Mouse (Mus musculus): ENCODE measurements at regions not wholly inside any gene's neighbourhood (a gene's known extent, or its start where the extent isn't known, plus 50 kb on each side); places are given as distances from the start of the nearest gene placed in this dataset.

DNA sequence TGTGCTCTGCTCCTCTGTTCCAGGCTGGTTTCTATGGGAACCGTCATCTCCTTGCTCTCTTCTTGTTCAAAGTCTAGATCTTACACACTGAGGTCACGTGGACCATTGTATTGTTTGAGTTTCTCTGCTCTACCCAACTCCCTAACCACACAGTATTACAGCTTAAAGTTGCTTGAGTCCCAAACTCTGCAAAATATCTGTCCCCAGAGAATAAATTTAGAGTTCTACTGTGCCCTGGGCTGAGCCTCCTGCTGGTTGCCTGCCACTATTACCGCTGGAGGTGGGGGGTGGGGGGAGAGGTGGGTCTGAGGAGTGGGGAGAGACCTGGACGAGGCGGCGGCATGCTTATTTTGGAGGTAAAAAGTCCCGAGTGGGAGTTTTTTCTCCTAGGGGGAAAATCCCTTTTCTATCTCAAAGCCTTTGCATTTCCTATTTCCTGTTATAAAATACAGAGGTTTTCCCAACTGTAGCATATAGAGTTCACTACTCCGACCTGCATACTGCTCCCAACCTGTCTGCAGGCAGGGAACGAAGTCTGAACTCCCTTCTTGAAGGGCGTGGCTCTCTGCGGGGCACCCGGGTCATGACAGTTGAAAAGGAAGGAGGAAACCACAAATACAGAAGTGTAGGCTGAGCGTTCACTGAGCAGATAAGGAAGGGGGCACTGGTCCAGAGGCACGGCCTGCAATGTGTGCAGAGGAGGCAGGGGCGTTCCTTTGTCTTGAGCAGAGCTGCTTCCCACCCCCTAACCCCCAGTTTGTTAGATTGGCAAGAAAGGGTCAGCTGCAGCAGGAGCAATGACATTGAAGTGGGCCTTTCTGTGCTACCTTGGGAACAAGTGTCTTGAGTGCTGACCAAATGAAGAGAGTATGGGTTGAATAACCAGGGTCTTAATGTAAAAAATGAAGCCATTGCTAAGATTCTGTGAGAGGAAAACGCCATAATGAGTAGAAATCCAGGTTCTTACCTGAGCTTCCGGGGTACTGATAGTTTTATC, 188.7 kb downstream of the Akap7 start:
- peak in 1 of 2 experiments; percentile 14 for DNase-seq (ENCODE audit: low spot score in 2 of 2)
- intact Hi-C loops (cut with DNase I): no loop called here

DNA sequence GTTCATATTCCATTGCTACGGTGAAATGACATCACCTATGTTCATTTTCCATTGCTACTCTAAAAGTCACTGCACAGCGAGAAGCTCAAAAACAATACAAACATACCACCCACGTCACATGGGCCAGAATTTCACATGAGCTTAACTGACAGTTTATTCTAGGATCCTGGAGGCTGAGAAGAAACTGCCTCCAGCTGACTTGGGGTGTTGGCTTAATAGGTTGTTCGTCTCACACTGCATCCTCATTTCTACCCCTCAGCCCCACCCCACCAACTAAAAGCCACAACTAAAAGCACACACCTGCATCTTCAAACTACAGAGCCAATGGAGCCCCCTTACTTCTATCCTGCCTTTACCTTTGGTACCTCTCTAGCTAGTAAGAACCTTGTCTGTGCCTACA, 187.0 kb upstream of the Arg1 start:
- intact Hi-C loops (cut with DNase I): no loop called here
- no peak for DNase-seq (ENCODE audit: low spot score in 2 of 2)

DNA sequence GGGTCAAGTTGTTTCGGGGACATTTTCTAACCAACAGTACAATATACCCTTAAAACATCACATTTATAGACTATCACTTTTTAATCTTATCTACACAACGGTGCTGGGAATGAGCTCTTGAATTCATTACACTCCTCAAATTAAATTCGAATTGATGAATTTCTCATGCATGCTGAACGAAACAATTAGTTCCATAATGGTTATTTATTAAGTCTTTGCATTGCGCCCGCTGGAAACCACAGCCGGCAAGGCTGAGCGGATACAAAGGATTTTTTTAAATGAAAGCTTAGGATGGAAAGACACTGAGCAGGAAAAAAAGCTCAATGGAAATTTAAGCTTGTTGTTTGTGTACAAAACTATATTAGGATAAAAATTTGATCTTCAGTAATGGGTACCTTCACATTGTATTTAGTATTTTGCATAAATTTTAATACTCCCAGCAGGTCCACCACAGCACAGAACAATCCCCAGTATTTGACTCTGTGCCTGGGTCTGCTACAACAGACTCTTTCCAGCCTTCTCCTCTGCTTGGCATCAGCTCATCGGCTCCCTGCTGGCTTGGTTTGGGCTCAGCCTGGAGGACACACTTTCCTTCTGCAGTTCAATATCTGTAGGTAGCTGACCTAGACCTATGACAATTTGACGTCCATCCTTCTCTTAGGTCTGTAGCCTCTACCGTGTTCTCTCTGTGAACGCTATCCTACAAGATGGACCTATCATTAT, 185.3 kb upstream of the Arg1 start:
- no peak for DNase-seq (ENCODE audit: low spot score in 2 of 2)
- intact Hi-C loops (cut with DNase I): no loop called here

DNA sequence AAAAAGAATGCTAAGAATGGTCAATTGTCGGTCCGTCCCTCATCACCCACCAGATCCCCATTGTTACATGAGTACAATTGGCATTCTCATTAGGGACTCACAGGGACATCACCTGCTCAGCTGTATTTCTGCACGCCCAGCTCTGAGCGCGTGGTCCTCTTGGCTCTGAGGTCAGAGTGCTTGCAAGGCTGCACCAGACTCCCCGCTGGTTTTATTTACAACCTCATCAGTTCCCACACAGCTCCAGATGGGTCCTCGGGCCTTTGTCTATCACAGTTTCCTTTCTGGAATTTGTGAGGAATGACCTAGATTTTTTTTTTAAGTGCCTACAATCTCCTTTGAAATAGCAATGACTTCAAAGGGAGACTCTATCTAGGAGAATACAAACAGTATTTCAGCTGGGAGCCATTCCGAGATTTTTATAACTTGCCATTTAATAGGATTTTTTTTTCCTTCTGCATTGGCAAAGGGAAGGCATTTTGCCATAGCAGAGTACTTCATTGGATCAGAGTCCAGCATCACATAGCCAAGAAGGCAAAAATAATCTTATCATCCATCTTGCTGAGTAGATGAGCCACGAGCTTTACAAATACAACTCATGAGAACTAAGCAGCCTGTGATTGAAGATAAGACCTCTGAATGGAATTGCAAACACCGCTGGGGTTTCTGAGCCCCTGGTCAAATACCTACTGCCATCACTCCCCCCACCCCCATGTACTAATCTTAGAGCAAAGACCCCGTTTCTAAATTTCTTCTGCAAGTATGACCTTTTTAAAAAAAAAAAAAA, 184.5 kb upstream of the Arg1 start:
- intact Hi-C loops (cut with DNase I): no loop called here
- DNase-seq (ENCODE audit: low spot score in 2 of 2): peak; percentile 38 to 64

DNA sequence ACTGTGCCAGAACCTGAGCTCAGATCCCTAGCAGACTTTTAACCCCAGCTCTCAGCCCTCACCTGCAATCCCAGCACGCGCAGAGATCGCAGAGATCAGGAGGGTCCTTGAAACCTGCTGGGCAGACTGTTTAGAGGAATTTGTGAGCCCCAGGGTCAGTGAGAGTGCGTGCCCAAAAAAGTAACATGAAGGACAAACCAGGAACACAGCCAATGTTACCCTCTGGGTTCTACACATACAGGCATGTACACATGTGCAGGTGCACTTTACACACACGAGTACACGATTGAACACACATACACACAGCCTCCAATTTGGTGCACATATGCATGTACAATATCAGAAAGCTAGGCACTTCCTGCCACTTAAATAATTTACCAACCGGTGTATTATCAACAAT, 183.9 kb upstream of the Arg1 start:
- intact Hi-C loops (cut with DNase I): no loop called here
- DNase-seq (ENCODE audit: low spot score in 2 of 2): no peak

DNA sequence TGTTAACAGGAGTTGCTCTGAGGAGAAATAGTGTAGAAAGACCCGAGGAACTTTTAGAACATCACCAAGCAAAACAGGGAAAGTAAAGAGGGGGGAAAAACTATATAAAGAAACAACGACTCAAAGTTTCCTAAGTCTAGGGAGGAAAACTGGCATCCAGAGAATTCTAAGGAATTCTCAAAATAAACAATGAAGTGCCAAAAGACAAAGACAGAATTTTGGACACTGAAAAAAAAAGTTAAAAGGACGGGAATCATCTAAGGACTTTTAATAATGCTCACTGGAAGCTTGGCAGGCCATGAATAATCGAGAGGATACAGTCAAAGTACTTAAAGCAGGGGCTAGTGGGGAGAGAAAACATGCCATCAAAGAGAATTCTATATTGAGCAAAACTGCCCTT, 170.8 kb upstream of the Arg1 start:
- DNase-seq (ENCODE audit: low spot score in 2 of 2): no peak
- intact Hi-C loops (cut with DNase I): no loop called here

DNA sequence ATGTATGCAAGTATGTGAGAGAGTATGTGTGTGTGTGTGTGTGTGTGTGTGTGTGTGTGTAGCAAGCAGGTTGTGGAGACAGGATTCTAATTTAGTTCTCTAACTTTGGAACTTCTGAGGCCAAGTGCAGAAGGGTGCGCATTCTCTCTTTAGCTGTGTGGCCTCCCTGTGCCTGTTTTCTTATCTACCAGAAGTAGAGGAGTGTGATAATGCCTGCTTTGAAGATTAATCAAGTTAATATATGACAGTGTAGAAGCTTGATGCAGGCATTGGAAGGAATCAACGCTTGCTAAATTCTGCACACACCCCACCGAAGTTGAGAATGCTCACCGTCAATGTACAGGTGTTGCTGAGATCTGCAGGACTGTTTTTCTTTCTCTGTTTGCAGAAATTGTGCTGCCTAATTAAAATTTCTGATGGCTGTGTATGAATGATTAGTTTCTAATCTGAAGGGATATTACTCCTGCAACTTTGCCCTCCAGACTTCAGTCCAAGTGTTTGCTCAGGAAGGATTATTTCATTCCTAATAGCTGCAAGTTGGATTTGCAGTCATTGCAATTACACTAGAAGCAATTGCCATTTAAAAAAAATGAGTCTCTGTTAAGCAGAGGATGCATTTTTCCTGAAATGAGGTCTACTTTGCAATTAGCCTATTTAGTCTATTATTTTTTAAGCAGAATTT, 162.6 kb upstream of the Arg1 start:
- intact Hi-C loops (cut with DNase I): no loop called here

DNA sequence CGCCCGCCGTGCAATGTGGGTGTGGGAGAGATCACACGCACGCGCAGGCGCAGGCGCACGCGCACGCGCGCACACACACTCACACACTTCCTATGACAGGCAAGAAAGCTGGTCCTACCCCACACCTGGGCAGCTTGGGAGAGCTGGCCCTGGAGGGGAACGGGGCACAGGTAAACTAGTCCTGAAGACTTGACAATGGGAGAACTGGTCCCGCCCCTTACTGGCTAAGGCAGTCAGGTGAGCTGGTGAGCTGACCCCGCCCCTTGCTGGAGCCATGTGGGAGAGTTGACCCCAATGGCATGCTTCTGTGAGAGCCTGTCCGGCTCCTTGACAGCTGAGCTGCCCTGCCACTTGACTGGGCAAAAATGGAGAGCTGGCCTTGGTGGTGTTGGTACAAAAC, 159.5 kb upstream of the Arg1 start:
- intact Hi-C loops (cut with DNase I): no loop called here
- DNase-seq (ENCODE audit: low spot score in 2 of 2): no peak

More for the DNA sequence above, 162.6 kb upstream of the Arg1 start:
- DNase-seq (ENCODE audit: low spot score in 2 of 2): no peak

DNA sequence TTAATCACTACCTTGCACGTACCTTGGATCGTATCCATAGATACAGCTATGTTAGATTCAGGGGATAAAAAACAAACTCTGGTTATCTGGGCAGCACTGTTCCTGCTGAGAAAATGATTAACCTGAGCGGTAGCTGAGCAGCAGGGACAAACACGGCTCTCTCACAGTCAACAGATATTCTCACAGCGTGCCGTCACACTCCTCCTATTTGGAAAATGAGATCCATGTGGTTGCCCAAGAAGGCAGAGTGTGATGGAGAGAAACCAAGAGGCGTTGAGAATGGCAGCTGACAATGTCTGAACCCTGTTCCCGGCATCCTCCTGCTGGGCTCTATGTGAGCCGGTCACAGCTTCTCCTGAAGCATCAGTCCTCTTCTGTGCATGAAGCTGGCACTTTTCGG, 155.6 kb upstream of the Arg1 start:
- intact Hi-C loops (cut with DNase I): no loop called here
- no peak for DNase-seq (ENCODE audit: low spot score in 2 of 2)

DNA sequence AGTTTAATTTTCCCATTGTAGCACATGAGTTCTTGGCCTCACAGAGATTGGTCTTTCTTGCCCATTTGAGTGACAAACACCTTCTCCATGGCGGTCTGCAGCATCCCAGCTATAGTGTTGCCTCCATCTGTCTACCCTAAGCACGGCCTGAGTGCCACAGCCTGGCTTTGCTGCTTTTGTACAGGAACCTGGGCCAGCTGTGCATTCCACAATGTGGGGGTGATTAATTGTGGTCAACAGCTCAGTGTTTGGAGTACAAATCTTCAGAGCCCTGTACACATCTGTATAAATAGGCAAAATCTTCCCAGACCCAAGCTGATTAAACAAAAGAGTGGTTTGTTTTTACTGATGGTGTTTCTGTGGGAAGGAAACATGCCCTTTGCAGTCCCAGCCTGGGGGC, 145.3 kb upstream of the Arg1 start:
- intact Hi-C loops (cut with DNase I): no loop called here
- no peak for DNase-seq (ENCODE audit: low spot score in 2 of 2)

DNA sequence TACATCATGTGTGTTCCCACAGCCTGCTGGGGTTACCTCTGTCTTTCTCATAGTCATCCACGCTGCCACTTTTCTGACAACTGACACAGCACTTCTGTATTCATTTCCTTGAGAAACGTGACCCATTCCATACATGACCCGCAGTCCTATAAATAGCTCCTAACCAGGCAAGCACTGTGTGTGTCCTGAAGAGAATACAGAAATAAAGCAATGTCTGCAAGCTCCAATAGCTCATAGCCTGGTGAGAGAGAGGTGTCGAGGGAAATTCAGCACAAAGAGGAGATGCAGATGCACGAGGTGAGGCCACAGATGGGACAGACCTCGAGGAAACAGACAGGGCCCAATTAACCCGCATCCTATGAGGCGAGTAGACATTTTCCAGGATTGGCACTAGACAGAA, 141.0 kb upstream of the Arg1 start:
- DNase-seq (ENCODE audit: low spot score in 2 of 2): no peak

DNA sequence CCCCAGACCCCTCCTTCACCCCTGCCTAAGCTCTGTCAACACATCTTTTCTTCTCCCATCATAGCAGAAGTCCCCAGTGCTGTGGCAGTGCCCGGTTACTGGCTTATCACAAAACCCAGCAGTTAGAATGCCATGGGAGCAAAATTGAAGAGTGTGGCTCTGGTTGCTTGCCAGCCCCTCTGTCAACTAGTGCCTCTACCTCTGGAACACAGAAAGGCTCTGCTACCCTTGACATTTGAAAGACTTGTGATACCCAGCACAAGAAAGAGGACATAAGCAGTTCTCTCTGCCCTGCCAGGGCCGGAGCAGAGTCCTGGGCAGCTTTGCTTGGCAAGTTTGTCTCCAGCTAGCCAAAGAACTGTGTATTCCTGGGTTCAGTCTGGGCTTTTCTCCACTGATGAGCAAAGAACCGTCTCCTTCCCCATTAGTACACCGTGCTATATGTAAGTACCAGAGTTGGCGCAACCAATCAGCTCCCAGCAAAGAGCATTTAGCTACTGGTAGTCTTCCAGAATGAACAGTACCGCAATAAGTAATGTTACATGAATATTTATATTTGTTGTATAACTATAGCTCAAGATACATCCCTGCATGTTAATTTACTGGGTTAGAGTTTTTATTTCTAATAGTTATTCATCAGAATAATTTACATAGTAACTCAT, 137.5 kb upstream of the Arg1 start:
- intact Hi-C loops (cut with DNase I): no loop called here
- DNase-seq (ENCODE audit: low spot score in 2 of 2): peak in 1 of 2 experiments; percentile 38

More for the DNA sequence above, 141.0 kb upstream of the Arg1 start:
- intact Hi-C loops (cut with DNase I): no loop called here

DNA sequence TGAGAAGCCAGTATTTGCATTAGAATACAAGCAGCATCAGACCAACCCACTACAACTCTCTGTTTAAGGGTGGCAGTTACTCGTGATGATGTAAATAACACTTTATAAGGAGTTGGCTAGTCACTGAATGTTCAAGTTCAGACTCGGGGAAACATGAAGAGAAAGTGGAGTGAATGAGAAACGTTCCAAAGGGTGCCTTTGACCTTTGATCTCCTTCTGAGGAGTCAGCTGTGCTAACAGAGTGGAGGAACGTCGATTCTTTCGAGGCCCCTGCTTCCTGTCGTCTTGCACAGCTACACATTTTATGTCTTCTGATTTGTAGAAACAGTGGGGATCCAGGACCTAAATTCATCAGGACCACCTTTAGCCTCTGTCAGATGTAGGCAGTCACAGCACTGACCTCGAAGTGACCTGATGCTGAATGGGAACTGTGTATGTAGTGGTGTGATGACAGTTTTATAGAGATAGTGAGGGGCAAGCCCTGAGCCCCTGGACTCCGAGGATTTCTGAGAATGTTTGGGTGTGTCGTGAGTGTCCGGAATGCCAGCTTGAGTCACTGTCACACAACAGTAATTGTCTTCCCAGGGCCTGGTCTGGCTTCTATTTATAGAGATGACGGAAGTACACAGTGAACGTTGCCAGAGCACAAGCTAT, 134.2 kb upstream of the Arg1 start:
- intact Hi-C loops (cut with DNase I): no loop called here
- no peak for DNase-seq (ENCODE audit: low spot score in 2 of 2)

DNA sequence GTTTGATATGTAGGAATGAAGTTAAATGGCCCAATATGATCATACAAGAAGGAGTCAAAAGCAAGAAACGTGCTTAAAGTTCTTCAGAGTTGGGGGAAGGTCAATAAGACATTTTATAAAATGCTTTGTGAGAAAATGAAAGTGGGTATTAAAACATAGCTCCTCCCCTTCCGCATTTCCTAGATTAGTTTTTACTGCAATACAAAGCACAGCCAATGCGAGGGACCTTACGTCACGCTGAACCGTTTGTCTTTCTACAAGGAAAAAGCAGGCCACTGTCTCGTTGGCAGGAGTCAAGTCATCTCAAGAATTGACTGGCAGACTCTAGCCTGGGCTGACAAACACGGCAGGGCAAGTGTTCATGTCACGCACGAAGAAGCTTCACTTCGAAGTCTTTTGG, 131.4 kb upstream of the Arg1 start:
- intact Hi-C loops (cut with DNase I): no loop called here
- no peak for DNase-seq (ENCODE audit: low spot score in 2 of 2)

DNA sequence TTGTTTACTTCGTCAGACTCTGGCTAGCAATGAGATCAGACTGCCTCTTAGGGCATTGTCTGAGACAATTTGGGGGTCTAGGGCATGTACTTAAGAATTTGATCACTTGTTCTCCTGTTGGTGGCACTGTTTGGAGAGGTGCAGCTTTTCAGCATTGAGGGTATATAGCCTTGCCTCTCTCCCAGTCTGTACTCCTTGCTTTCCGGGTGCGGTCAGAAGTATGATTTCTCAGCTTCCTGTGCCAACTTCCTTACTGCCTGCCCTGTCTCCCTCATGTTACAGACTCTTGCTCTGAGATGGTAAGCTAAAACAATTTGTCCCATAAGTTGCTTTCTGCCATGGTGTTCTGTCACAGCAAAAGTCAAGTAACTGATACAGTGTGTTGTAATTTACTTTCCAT, 124.7 kb upstream of the Arg1 start:
- DNase-seq (ENCODE audit: low spot score in 2 of 2): no peak
- intact Hi-C loops (cut with DNase I): no loop called here

DNA sequence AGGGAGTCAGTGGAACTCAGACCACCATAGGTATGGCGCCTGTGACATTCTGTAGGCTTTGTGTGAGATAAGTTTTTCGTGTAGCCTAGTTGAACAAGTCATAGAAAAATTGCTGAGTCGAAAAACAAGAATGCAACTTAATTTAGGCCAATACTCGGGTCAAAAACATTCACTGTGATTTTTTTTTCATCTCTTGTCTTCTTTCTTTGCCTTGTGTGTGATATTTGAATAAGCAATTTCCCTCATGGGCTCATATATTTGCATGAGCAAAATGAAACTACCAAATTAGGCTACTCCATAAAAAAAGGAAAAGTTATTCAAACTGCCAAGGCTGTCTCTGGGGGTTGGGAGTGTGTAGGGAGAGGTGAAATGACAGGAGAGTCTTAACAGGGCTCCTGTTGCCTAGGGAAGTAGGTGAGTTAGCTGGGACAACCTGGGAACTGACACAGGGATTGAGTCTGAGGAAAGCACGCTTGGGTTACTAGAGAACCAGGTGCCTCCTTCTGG, 124.1 kb upstream of the Arg1 start:
- DNase-seq (ENCODE audit: low spot score in 2 of 2): no peak
- intact Hi-C loops (cut with DNase I): no loop called here

DNA sequence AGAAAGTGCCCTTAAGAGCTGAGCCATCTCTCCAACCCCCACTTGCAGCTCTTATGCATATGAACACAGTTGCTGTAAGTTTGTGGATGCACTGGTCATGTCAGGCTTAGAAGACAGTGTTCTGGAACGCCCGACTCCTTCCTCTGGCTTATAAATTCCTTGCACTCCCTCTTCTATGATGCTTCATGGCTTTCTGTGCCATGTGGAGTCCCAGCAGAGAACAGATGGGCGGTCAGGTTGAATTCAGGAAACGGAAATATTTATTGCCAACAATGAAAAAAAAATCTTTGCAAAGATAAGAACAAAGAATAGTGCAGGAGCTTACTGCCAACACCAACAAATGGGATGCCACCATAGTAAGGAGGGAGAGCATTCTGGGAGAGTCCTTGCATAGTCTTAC, 113.9 kb upstream of the Arg1 start:
- no peak for DNase-seq (ENCODE audit: low spot score in 2 of 2)
- intact Hi-C loops (cut with DNase I): no loop called here

DNA sequence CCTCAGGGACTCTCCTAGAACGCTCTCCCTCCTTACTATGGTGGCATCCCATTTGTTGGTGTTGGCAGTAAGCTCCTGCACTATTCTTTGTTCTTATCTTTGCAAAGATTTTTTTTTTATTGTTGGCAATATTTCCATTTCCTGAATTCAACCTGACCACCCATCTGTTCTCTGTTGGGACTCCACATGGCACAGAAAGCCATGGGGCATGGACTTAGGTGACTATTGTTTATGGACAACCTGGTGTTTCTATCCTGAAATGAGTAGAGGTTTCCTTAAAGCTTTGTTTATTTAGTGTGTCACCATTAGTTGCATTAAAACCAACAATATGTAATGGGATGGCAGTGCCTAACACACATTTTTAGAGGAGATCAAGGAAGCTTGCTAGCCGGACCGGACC, 112.6 kb upstream of the Arg1 start:
- no peak for DNase-seq (ENCODE audit: low spot score in 2 of 2)
- intact Hi-C loops (cut with DNase I): no loop called here
